Mouse (Mus musculus) intestine, embryonic 16.5 days (tissue): ENCODE data around the gene 4921509C19Rik. TPM values are rescaled to one million over a fixed set of nuclear protein-coding genes. Genes with fewer than 3 reads are reported as not detected.
"Not testable (repeated sequence)": the region's sequence is repeated elsewhere in the genome, so short reads cannot be mapped to it uniquely, and the experiment has no call there.

Source experiments
- ATAC-seq: fragments of 200-750 bp; cut with Nextera tagmentation; 2 replicates; pipeline ENCODE4 v1.8.0; 2017; ENCODE audit warnings: moderate TSS enrichment, moderate library complexity
- H3K27ac ChIP-seq: fragments of 300-500 bp; sonication (generic); 2 replicates; pipeline ENCODE4 v1.5.1; 2014; ENCODE audit warnings: mild to moderate bottlenecking, low read length
- H3K27me3 ChIP-seq: fragments of 300-500 bp; sonication (generic); replicated peaks from 2 replicates; pipeline ENCODE4 v1.6.1; 2014; ENCODE audit warnings: low read length, control low read depth, mixed read lengths; ENCODE audit not compliant: control insufficient read depth, insufficient read depth
- H3K36me3 ChIP-seq: fragments of 300-500 bp; sonication (generic); 2 replicates; pipeline ENCODE4 v1.6.1; 2014; ENCODE audit warnings: low read length, control low read depth; ENCODE audit not compliant: control insufficient read depth, insufficient read depth
- H3K4me1 ChIP-seq: fragments of 300-500 bp; sonication (generic); 2 replicates; pipeline ENCODE4 v1.6.1; 2014; ENCODE audit warnings: low read length, control low read depth, mixed read lengths; ENCODE audit not compliant: control insufficient read depth, insufficient read depth
- H3K4me2 ChIP-seq: fragments of 300-500 bp; sonication (generic); 2 replicates; pipeline ENCODE4 v1.6.1; 2014; ENCODE audit warnings: low read depth, low read length, control low read depth
- H3K4me3 ChIP-seq: fragments of 300-500 bp; sonication (generic); 2 replicates; pipeline ENCODE4 v1.5.1; 2014; ENCODE audit warnings: mild to moderate bottlenecking, low read length
- H3K9ac ChIP-seq: fragments of 300-500 bp; sonication (generic); 2 replicates; pipeline ENCODE4 v1.6.1; 2014; ENCODE audit warnings: low read depth, low read length
- H3K9me3 ChIP-seq: fragments of 300-500 bp; sonication (generic); 2 replicates; pipeline ENCODE4 v1.6.1; 2016; ENCODE audit warnings: low read length, control low read depth; ENCODE audit not compliant: control insufficient read depth
- WGBS: fragments of 180-500 bp; shearing (Covaris S2); extraction: QIAGEN DNeasy Blood & Tissue Kit; methylation state at CpG from one replicate; pipeline ENCODE4 v1.1.7; 2014; 5-methylcytosine and 5-hydroxymethylcytosine counted together
- polyA plus RNA-seq: library from polyadenylated mRNA; unstranded; fragments of >200 nt; fragmentation: Nextera tagmentation; extraction: Ambion mirVana; gene quantifications from 2 replicates; pipeline ENCODE4 v1.2.1, GENCODE M21; 2015

The 4921509C19Rik gene
- polyA plus RNA-seq, result not detected in 2 replicates

GRCm38 (mm10) chr2:151476053-151476452 lies at the start of gene 4921509C19Rik:
4921509C19Rik (minus strand) TSS chr2:151476153.
- 87% methylated on average over 4 of the region's 5 CpGs for WGBS
- H3K36me3 ChIP-seq, result not testable (repeated sequence)

DNA sequence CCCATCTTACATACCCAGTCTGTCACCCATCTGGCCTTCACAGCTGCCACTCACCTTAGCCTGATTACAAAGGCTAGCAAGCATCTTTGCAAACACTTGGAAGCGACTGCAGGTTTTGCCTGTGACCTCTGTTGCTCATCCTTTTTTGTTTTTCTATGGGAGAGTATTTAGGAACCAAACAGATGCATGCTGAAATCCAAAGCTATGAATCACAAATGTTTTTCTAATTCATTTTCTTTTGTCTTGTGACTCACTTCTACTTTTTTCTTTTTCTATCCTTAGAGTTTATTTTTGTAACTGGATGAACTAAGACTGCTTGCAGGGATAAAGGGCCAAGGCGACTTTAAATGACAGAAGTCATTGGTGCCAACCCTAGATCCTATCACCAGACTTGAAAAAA lies 49.6 kb upstream of the 4921509C19Rik start:
- Histone ChIP-seq H3K4me1 (no peaks in the 10 kb centered on the region), H3K9me3 (no peaks in the 10 kb centered on the region), H3K4me2 (no peak overlapping the region), H3K36me3 (no peaks in the 10 kb centered on the region), H3K27ac (no peak overlapping the region), H3K9ac (no peak overlapping the region), H3K27me3 (no peaks in the 10 kb centered on the region), H3K4me3 (no peak overlapping the region)
- no peak for ATAC-seq
- WGBS, result 60% methylated on average over 2 of the region's 2 CpGs

More at GRCm38 (mm10) chr2:151476053-151476452, at the start of gene 4921509C19Rik:
- not testable (repeated sequence) for H3K27ac ChIP-seq, H3K9ac ChIP-seq, H3K4me3 ChIP-seq, H3K4me1 ChIP-seq, H3K27me3 ChIP-seq, H3K9me3 ChIP-seq, H3K4me2 ChIP-seq, ATAC-seq

GRCm38 (mm10) chr2:151524324-151525041 lies 48.5 kb upstream of the 4921509C19Rik start:
- Histone ChIP-seq H3K4me1 (no peaks in the 10 kb centered on the region), H3K4me2 (no peak overlapping the region), H3K27ac (no peak overlapping the region), H3K9me3 (no peaks in the 10 kb centered on the region), H3K36me3 (no peaks in the 10 kb centered on the region), H3K27me3 (no peaks in the 10 kb centered on the region), H3K9ac (no peak overlapping the region), H3K4me3 (no peak overlapping the region)
- 55% methylated on average over 4 of the region's 4 CpGs for WGBS
- ATAC-seq, result no peak

- Histone ChIP-seq H3K9ac (no peak overlapping the region), H3K27ac (no peak overlapping the region), H3K27me3 (no peaks in the 10 kb centered on the region), H3K9me3 (no peaks in the 10 kb centered on the region), H3K4me3 (no peak overlapping the region), H3K36me3 (no peaks in the 10 kb centered on the region), H3K4me1 (no peaks in the 10 kb centered on the region), H3K4me2 (no peak overlapping the region)
- WGBS, result 82% methylated on average over 2 of the region's 2 CpGs
- no peak for ATAC-seq
Measured at GRCm38 (mm10) chr2:151519000-151519399, 43.0 kb upstream of the 4921509C19Rik start.

DNA sequence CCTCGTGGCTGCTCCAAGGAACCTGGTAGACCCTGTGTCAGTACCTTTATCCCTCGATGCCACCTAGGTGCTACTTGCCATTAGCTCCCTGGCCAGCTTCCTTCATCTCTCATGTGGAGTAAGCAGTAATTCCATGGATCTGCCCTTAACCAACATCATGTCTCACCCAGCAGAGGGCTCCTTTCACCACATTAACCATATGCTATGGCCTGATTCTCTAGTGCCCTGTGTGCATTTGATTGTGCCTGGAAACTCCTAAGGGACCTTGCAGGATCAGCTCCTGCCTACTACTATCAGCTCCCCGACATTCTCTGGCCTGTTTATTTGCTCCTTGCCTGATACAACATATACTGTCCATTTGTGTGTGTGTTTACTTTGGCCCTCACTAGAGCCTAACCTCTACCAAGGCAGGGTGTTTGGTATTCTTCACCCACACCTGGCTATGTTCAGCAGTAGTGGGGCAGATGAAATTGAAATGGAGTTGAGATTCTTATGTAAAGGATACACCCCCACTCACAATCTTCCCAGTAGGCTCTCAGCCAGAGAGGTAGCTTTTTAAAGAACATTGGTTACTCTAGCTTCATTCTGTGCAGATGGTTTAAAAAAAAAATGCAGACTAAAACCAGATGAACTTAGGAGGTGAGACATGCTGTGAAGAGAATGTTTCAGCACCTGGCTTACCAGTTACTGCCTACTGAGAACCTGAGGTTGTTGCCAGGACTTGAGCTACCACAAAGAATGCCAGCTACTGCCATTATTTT lies 37.8 kb upstream of the 4921509C19Rik start:
- WGBS, result 86% methylated on average over 3 of the region's 3 CpGs
- peaks cover 15% of the 10 kb centered on the region; the same call in 1 of the 2 replicates for H3K36me3 ChIP-seq

GRCm38 (mm10) chr2:151512199-151512598 lies 36.2 kb upstream of the 4921509C19Rik start:
- Histone ChIP-seq H3K9ac (no peak overlapping the region), H3K4me3 (no peak overlapping the region), H3K27me3 (no peaks in the 10 kb centered on the region), H3K4me2 (no peak overlapping the region), H3K36me3 (peaks cover 15% of the 10 kb centered on the region; the same call in 1 of the 2 replicates), H3K9me3 (no peaks in the 10 kb centered on the region), H3K4me1 (no peaks in the 10 kb centered on the region), H3K27ac (no peak overlapping the region)
- no peak for ATAC-seq

More for the DNA sequence above, 37.8 kb upstream of the 4921509C19Rik start:
- H3K9me3 ChIP-seq, result no peaks in the 10 kb centered on the region
- H3K9ac ChIP-seq, result no peak overlapping the region
- no peaks in the 10 kb centered on the region for H3K27me3 ChIP-seq
- H3K4me3 ChIP-seq, result no peak overlapping the region
- no peak overlapping the region for H3K4me2 ChIP-seq
- no peak for ATAC-seq
- H3K27ac ChIP-seq, result no peak overlapping the region
- H3K4me1 ChIP-seq, result no peaks in the 10 kb centered on the region

GRCm38 (mm10) chr2:151504226-151504625 lies 28.3 kb upstream of the 4921509C19Rik start:
- H3K36me3 ChIP-seq, result peaks cover 13% of the 10 kb centered on the region
- no peak overlapping the region for H3K9ac ChIP-seq
- no peaks in the 10 kb centered on the region for H3K27me3 ChIP-seq
- no peak overlapping the region for H3K4me2 ChIP-seq
- 89% methylated on average over 4 of the region's 4 CpGs for whole genome bisulfite sequencing
- no peak for ATAC-seq
- H3K27ac ChIP-seq, result no peak overlapping the region
- H3K4me3 ChIP-seq, result no peak overlapping the region
- H3K4me1 ChIP-seq, result no peaks in the 10 kb centered on the region
- no peaks in the 10 kb centered on the region for H3K9me3 ChIP-seq

GRCm38 (mm10) chr2:151500442-151501007 lies 24.6 kb upstream of the 4921509C19Rik start:
- Histone ChIP-seq H3K9me3 (no peaks in the 10 kb centered on the region), H3K4me1 (no peaks in the 10 kb centered on the region), H3K27me3 (no peaks in the 10 kb centered on the region), H3K4me2 (no peak overlapping the region), H3K9ac (no peak overlapping the region), H3K27ac (no peak overlapping the region), H3K4me3 (no peak overlapping the region), H3K36me3 (peaks cover 12% of the 10 kb centered on the region)
- ATAC-seq, result no peak
- 90% methylated on average over 6 of the region's 6 CpGs for WGBS

DNA sequence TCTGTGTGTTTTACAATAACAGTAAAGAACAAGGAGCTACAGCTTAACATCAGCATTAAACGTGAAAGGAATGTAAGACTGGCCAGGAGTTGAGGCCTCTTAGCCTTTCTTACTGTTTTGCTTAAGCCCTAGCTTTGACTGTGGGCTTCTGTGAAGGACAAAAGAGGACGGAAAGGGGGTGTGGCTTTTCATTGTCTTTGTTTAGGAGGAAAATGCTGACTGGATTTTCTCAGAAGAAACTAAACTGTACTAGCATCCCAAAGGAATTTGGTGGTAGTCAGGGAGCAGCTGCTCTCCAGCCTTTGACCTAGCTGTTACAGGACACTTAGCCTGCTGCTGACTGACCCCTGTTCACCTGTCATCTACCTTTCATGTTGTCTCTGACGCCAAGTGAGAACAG lies 22.4 kb upstream of the 4921509C19Rik start:
- Histone ChIP-seq H3K27me3 (no peaks in the 10 kb centered on the region), H3K36me3 (peaks cover 6% of the 10 kb centered on the region; the same call in 1 of the 2 replicates), H3K9me3 (no peaks in the 10 kb centered on the region), H3K4me2 (no peak overlapping the region), H3K27ac (no peak overlapping the region), H3K4me1 (0 out of 2 replicates have a peak, but pooled peaks cover 2% of the 10 kb centered on the region), H3K9ac (no peak overlapping the region), H3K4me3 (no peak overlapping the region)
- ATAC-seq, result no peak
- WGBS, result 65% methylated on average over 3 of the region's 3 CpGs
